Mouse (Mus musculus): ENCODE measurements around the gene Uba52. TPM values are rescaled to one million over a fixed set of nuclear protein-coding genes. Genes with fewer than 3 reads are reported as not detected.

Gene Uba52
- total RNA-seq (2021) = 1,000 to 10,000 TPM; 1,698 to 1,707 TPM

DNA sequence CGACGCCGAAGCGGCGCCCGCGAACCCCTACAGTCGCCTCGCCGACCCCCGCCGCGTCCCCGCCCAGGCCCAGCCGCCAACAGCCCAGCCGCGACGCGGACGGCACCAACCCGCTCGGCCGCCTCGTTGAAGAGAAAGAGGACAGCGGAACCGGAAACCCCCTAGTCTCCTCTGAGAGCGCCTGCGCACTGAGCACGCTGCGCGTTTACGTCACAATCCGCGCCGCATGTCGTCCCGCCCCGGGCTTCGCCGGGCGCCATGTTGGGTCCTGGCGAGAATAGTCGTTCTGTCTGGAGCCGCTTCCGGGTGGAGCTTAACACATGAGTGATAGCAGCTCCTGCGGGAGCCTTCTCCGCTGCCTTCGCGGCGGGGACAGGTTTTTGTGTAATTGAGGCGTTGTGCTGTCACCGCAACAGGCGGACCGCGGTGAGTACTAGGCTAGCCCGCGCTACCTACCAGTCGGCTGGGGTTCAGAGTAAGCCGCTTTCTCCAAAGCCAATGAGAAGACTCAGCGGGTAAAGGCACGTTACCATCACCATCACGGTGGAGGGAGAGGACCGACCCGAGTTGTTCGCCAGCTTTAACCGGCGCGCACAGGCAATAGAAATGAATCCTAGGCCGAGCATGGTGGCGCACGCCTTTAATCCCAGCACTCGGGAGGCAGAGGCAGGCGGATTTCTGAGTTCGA, at the start of gene Uba52:
Gene Uba52 (minus strand): TSS at position 574 of the 688 bp plus-strand sequence.
- DNase-seq = peak; percentile 98

DNA sequence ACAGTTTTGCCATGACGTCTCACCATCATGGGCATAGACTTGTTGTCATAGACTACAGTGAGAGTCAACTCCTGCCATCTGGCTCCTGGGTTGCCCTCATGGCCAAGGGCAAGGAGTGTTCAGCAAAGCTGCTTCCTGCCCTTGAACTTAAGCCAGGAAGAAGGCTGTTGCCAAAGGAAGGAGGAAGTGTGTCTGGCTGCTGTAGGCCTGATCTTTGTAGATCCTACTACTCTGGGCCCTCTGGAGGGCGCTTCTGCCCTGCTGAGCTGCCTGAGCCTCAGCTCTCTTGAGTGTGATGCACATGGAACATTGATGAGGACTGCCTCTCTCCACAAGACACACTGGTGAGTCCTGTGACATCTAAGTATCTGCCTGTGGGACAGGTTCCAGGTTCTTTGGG, 49.5 kb upstream of the Uba52 start:
- peak; percentile 71 for DNase-seq

DNA sequence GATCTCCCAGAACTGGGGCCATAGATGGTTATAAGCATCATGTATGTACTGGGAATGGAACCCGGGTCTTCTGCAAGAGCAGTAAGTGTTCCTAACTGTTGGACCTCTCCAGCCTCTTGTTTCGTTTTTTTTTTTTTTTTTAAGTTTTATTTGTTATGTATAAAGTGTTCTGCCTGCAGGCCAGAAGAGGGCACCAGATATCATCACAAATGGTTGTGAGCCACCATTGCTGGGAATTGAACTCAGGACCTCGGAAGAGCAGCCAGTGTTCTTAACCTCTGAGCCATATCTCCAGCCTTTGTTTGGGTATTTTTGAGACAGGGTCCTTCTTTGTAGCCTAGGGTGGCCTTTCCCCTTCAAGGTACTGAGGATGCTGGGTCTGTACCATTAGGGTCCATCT, 48.4 kb upstream of the Uba52 start:
- DNase-seq = no peak

DNA sequence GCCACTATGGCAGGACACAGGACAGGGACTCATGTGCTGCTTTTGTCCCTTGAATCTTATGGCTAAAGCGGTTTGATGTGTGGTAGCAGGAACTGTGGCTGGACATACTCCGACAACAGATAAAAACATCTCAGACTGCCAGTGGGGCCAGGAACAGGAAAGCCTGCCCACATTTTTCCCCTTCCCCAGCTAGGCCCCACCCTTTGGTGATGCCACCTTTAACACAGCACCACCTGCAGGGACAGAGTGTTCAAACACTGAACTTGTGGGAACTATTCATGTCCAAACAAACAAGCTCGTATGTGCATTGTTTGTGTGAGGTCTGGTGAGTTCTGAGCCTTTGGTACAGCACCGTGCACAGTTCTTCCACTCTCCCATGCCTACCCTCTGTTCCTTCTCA, 47.7 kb upstream of the Uba52 start:
- DNase-seq = peak; percentile 60

DNA sequence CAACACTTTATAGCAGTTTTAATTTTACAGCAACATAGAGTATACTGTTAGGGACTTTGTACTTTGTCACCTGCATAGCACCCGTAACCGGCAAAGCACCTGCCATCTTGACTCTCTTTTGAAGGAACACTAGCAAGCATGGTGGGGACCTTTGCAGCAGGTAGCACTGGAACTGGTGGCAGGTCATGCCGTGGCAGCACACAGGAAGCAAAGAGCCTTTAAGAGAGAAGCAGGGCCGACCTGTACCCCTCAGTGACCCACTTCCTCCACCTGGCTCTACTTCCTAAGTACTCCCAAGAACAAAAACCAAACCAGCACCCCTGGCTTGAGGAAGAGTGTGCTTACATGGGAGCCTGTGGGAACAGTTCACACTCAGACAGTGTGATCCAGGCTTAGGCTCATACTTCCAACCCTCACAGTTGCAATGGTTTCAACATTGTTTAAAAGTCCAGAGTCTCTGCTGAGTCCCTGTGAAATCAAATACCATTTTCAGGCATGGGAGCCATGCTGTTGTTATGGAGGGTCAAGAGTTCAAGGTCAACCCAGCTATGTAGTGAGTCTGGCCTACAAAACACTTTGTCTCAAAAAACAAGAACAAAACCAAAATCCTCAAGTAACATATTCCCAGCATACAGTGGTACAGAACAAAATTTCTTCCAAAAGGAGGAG, 44.6 kb upstream of the Uba52 start:
- no peak for DNase-seq

DNA sequence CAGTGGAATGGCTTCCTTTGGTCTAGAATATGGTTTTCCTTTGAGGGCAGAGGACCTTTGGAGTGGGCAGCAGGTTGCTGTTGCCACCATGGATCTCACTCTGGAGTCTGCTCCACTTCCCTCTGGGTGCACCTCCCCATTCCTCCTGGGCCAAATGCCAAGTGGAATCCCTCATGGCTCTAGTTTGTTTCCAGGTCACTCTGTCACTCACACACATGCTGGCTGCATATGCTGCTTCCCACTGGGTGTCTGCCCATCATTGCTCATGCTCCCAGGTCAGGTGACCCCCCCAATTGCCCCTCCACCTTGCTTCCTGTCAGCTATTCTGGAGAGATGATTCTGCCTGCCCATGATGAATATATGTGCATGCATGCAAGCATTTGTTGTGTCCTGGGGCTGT, 43.1 kb upstream of the Uba52 start:
- DNase-seq = peak; percentile 86

DNA sequence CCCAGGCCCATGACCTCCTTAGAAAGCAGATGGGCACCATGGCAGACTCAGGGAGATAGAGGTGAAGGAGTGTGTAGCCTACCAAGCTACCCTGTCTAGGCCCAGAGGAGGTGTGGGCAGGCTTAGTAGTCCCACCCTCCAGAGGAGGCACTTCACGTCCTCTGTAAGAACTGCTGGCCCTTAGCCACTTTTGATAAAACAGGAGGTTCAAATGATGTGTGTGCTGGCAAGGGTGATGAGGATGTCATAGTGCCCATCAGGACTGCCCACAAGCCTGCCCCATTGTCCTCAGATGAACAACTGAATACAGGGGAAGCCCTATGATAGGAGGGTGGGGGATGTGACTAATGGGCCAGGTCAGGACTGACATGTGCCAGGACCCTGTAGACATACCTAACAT, 42.2 kb upstream of the Uba52 start:
- DNase-seq = peak; percentile 49

DNA sequence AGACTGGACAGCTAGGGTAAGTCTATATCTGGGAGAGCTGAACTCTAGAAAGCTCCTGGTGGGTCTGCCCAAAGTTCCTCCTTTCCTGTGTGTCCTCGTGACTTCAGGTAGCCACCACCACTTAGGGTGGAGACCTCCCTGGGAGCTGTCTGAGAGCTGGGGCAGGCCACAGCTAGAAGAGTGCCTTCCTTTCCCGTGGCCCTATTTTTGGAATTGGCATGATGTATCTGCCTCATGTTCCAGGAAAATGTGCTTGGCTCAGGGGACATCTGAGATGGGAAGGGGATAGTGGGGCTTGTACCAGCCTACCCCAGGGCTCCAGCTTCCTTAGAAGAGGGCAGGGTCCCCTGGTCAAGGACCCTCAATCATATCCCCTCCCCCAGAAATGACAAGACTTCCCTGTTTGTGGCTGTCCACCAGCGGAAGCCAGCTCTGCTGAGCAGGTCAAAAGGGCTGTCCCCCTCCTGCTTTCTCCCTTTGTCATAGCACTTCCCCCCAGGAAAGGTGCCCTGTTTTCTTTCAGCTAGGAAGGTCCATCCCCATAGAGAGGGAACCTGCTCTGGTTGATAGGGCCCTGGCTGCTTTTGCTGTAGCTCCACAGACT, 41.1 kb upstream of the Uba52 start:
- peak; percentile 42 for DNase-seq

DNA sequence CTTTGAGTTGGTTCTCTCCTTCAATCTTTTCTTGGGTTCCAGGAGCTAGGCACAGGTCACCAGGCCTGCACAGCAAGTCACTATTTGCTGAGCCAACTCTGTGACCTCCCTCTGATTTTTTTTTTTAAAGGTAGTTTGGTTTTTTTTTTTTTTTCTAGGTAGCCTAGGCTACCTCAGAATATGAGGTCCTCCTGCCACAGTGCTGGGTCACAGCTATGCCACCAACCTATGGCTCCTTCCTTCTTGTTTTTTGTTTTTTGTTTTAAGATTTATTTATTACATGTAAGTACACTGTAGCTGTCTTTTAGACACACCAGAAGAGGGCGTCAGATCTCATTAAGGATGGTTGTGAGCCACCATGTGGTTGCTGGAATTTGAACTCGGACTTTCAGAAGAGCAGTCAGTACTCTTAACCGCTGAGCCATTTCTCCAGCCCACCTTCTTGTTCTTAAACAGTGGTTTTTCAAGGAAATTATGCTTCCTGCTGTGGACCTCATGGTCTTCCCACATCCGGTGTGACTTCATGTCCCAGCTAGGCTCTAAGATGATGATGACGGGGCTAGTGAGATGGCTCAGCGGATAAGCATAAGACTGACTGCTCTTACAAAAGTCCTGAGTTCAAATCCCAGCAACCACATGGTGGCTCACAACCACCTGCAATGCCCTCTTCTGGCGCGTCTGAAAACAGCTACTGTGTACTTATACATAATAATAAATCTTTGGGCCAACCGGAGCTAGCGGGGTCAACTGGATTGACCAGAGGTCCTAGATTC, 39.0 kb upstream of the Uba52 start:
- no peak for DNase-seq

DNA sequence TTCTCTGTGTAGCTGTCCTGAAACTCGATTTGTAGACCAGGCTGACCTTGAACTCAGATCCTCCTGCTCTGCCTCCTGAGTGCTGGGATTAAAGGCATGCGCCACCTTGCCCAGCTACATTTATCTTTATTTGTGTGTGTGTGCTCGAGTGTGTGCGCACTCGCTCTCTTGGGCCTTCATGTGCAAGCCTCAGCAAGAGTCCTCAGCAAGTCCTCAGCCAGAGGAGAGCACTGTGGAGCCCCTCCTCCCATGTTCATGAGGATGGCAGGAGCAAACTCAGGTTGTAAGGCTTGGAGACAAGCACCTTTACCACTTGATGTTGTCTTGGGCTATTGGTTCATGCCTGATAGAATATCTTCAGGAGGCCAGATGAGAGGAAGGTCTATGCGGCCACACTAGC, 37.2 kb upstream of the Uba52 start:
- DNase-seq = no peak

DNA sequence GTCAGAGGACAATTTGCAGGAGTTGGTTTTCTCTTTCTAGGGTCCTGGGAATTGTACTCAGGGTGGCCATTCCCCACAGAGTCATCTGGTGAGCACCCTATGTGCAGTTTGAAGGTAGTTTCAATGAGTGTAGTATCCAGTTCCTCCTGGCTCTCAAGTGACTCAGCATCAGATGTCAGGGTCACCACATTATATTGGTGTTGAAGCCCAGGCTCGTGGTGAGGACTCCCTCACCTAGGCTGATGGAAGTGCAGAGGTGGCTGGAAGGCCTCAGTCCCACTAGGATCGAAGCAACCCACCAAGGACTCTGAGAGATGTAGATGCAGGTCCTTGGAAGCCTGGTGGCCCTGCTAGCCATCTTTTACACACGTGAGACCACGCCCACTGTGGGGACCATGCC, 35.8 kb upstream of the Uba52 start:
- DNase-seq = no peak

DNA sequence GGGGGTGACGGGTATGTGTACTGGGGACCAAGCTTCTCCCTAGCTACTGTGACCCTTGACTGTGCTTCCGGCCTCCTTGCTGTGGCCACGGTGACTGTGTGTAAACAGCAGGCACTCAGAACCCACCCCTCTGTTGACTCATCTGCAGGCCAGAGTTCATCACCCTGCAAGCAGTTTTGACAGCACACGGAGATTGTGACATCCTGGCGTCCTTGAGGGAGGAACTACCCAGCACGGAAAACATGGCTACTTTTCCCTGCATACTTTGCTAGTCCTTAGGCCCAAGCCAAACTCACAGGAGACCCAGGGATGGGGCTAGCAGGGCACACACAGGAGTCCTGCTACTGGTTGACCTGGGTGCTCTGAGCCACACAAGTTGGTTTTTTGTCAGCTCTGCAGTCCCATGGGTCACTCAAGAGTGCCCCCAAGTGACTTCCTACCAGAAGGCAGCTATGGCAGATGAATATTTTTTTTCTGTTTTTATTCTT, 33.6 kb upstream of the Uba52 start:
- peak; percentile 28 for DNase-seq

DNA sequence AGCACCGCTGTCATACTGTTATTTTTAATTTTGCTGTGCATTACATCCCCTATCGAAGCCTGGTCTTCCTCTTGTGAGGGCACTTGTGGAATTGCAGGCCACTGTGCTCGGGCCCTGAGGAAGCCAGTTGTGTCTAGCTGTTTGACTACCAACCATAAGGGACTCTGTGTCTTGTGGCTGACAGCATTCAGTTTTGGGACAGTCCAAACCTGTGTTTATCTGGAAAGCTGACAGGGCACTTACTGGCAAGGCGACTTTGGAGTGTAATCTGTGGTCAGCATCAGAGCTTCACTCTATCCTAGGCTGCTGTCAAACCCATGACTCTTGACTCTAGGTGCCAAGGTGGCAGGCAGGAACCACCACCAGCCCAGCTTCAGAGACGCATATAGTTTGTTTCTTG, 30.5 kb upstream of the Uba52 start:
- DNase-seq = no peak

DNA sequence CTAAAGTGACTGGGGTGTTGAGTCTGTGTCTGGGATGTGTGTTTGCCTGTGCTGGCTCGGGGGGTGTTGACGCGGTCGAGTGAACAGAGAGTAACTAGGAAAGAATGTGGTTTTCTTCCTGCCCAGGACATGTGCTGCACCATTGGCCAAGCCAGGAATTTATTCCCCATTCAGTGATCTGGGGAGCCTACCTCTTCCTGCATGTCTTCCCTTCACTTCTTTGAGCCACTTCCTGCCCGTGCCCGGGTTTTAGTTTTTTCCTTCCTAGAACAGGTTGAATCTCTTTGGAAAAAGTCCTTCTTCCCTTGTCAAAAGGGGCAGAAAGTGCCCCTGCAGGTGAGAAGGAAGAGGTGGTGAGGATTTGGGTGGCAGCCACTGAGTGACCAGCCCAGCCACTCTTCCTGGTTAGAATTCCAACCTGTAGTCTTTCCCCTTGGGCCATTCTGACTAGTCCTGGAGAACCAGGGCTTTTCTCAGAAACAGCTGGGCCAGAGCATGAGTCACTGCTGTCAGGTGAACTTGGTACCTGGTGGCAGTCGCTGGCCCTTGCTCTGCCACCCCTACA, 30.0 kb upstream of the Uba52 start:
- DNase-seq = peak; percentile 35

DNA sequence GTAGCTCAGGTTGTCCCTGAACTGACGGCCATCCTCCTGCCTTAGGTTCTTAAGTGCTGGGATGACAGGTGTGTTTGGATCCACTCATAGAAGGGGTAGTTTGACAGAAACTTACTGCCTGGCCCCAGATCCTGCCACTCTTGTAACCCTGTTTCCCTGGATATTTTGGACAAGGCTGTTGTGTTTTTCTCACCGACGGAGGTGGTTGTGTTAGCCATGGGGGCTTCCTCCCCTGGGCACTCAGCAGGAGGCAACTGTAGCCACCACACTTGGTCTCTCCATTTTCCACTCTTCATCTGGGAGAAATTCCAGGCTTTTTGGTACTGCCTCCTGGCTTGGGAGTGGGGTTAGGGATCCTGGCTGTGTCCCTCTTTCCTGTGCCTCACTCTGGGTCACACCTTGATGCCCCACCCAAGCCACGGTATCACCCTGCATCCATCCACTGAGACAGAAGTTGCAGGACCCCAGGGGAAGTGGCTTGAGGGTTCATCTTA, 29.5 kb upstream of the Uba52 start:
- DNase-seq = no peak

DNA sequence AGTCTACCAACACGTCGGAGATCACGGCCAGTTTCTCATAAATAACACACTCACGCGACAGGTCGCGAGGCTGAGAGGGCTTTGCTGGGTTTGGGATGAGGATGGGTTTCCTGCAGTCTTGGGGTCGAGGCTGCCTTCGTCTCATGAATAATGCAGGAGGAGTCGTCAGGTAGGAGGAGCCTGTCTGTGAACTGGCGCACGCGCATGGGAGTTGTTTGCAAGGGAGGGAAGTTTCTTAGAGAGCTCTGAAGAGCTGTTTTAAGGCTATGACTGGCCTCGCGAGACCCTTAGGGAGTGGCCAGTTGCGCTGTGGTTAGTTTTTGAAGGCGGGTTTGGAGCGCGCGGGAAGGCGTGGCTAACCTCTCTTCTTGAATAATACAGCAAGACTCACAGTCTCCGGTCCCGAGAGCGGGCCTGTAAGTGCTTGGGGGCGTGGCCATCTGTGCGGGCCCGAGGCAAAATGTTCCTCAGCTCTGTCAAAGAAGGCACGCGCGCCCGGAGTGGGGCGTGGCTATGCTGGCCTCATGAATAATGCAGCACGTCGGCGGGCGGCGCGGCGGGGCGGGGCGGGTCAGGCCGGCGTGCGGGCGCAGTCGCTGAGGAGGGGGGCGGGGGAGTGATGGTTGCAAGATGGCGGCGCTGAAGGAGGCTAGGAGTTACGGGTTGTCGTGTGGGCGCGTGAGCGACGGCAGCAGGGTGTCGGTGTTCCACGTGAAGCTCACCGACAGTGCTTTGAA, 28.6 kb upstream of the Uba52 start, which contains the start of gene Ell:
Gene Ell (plus strand): TSS at position 381 of the 737 bp plus-strand sequence.
- peak; percentile 100 for DNase-seq

DNA sequence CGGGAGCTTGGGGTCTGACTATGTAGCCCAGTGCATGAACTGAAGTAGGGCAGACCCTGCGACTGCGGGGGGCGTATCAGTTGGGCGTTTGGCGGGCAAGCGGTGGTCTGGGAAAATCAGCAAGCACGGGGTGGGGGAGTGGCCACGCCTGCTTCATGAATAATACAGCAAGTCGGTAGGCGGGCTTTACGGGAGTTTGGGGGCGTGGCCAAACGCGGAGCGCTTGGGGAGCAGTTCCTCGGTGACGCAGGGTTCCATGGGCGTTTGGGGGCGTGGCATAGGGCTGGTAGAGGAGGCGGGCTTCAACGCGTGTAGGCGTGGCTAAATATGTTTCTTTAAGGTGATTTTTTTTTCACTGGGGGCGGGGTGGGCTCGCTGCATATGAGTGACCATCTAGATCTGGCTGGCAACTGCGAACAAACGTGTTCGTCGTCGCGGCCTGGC, 28.1 kb upstream of the Uba52 start:
- DNase-seq = peak; percentile 100

DNA sequence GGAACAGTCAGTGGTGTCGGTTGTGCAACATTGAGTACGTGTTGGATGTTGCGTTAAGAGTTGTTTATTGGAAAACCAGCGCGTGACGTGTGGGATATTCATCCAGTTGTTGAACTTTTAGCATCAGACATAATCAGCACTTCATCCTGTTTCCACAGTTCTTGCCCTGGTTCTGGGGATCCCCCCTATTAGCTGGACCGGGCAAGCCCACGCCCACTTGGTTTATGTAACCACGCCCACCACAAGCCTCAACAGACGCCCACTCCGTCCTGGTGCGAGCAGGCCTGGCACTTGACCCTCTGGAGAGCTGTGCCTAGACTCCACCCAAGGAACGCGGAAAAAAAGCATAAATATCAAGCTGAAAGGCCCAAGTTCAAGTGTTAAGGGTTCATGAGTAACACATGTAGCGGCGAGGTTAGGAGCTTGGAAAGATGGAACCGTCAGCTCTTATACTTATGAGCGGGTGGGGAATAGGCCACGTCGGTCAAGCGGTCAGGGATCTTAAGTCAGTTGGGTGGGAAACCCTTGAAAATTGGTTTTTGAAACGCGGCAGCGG, 27.5 kb upstream of the Uba52 start:
- peak; percentile 71 for DNase-seq

DNA sequence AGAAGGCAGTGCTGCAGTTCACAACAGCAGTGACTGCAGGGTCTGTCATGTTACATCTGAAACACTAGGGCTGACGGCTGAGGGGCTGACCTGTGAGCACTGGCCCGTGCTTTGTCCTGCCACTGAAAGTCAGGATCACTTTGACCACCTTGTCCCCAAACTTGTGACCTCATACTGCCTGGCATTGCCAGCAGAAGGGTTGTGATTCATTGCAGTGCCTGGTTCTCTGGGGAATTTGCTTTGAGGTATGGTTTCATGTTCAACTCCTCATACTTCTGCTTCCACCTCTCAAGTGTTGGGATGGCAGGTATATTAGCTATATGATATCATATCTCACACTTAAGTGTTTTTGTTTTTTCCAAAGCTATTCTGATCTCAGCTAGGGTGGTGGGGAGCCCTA, 25.1 kb upstream of the Uba52 start:
- DNase-seq = no peak

DNA sequence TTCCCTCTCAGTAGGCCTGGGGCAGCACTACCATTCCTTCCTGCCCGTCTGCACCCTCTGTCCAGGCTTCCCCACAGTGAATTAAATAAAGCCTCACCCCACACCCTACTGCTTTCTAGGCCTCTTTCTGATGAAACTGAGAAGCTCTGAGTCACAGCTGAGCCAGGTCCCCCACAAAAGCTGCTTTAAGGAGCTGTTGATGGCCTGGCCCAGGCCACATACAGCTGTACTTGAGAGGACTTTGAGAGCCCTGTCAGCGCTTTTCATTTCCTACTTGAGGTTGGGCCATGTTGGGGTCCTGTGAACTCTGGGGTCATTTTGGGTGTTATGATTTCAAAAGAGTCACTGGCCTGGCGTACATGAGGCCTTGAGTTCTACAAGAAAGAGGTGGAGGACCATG, 24.6 kb upstream of the Uba52 start:
- no peak for DNase-seq

DNA sequence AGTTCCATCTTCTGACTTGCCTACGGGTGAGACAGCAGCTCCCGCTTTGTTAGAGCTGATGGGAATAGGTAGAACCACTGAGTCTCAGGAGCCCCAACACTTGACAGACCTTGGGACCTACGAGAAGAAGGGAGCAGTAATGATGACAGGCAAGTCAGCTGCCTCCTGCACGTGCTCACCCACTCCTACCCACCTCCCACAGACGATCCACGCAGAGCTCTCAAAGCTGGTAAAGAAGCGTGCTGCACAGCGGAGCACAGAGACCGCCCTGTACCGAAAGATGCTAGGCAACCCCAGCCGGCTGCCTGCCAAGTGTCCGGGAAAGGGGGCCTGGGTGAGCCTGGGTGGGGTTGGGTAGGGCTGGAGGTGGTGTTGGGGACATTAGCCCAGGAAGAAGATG, 23.7 kb upstream of the Uba52 start:
- no peak for DNase-seq
